Mouse (Mus musculus): ENCODE measurements around the gene Pnmal1. TPM values are rescaled to one million over a fixed set of nuclear protein-coding genes. Genes with fewer than 3 reads are reported as not detected.
"Not testable (repeated sequence)": the region's sequence is repeated elsewhere in the genome, so short reads cannot be mapped to it uniquely, and the experiment has no call there.

The Pnmal1 gene
- polyA plus RNA-seq, 1 experiment from 2014 or later, result 0.45 TPM

DNA sequence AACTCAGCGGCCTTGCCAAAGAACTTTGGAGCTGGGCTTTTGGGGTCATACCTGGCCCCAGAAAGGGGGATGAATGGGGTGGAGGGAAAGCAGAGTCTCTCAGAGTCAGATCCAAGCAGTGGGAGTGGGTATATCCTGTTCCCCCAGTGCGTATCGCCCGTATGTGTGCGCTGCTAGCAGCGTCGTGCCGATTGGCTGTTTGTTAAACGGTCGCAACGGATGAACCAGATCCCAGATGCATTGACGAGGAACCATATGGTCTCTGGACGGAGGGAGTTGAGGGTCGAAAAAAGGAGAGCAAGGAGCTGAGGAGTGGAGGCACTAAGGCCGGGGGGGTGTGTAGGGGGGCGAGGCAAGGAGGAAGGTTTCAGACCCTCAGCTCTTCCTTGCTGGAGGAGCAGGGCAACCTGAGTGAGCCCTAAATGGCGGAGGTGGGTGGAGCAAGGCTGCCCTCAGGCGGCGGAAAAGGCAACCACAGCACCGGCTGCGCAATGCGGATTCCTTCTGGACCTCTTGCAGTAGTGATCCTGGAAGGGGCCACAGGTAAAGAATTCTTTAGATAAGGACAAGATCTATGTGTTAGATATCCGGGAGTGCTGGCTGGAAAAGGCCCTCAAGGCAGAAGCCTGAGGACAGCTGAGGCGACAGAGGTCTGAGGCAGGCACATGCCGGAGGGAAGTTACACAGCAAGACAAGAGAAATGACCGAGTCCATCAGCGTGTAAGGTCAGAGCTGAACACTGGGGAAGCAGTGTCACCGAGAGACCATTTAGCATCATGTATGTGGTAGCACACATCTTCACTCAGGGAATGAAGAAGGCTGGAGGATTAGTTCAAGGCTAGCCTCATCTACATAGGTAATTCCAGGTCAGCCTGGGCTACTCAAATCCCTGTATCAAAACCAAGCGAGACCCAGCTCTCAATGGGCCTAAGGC is 9.3 kb upstream of the Pnmal1 start:
- Histone ChIP-seq H3K27ac (replicated peaks in 1 of 2; ENCODE audit: control insufficient read depth in 1 of 2, insufficient read depth in 1 of 2, low read depth in 2 of 2, low read length in 2 of 2) (no peak overlapping the region), H3K9me3 (ENCODE audit: control insufficient read depth, low read length) (no peaks in the 10 kb centered on the region), H3K9ac (ENCODE audit: low read length) (peak overlapping the region; percentile 57), H3K27me3 (ENCODE audit: control insufficient read depth, insufficient read depth, low read length) (peaks cover 39% of the 10 kb centered on the region), H3K4me3 (ENCODE audit: control insufficient read depth in 1 of 2, insufficient read depth in 1 of 2, low read depth in 1 of 2, low read length in 2 of 2) (peak overlapping the region; percentile 32 to 34), H3K4me2 (ENCODE audit: low read length) (peak overlapping the region; percentile 73), H3K36me3 (ENCODE audit: control insufficient read depth, insufficient read depth, low read length) (no peaks in the 10 kb centered on the region), H3K4me1 (ENCODE audit: control insufficient read depth in 2 of 2, insufficient read depth in 2 of 2, low read length in 2 of 2) (peaks cover 24 to 38% of the 10 kb centered on the region in 2 experiments)
- WGBS, result 10% methylated on average over 29 of the region's 29 CpGs
- no peak for ATAC-seq (ENCODE audit: insufficient number of reproducible peaks, insufficient read depth, low FRiP score, low read depth)

DNA sequence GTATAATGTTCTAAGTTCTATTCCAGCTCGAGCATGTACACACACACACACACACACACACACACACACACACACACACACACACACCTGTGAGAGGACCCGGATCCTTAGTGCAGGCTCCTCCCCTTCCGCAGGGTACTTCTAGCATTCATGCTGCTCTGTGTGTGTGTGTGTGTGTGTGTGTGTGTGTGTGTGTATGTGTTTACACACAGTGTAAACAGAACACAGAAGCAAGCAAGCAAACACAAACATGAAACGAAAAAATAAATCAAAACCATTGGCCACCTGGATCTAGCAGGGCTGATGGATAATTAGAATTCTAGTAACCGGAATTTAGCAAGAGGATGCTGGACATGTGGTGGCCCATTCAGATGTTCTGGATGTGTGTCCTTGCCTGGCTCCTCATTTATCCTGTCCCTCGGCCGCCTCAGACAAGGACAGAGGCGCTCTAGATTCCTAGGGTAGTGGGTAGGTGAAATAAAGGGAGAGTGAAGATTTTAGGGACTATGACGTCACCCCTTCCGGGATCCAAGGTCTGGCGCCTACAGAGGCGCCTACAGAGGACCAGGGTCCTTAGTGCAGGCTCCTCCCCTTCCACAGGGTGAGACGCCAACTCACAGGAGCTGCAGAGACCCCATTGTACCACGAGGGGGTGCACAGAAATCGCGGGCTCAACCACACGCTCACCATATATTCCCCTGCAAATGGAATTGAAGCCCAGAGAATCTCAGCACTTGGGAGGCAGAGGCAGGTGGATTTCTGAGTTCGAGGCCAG is 8.4 kb upstream of the Pnmal1 start:
- Histone ChIP-seq H3K27ac (replicated peaks in 1 of 2; ENCODE audit: control insufficient read depth in 1 of 2, insufficient read depth in 1 of 2, low read depth in 2 of 2, low read length in 2 of 2) (no peak overlapping the region), H3K4me1 (ENCODE audit: control insufficient read depth in 2 of 2, insufficient read depth in 2 of 2, low read length in 2 of 2) (peaks cover 21 to 35% of the 10 kb centered on the region in 2 experiments), H3K9me3 (ENCODE audit: control insufficient read depth, low read length) (no peaks in the 10 kb centered on the region), H3K36me3 (ENCODE audit: control insufficient read depth, insufficient read depth, low read length) (no peaks in the 10 kb centered on the region), H3K4me3 (ENCODE audit: control insufficient read depth in 1 of 2, insufficient read depth in 1 of 2, low read depth in 1 of 2, low read length in 2 of 2) (no peak overlapping the region), H3K27me3 (ENCODE audit: control insufficient read depth, insufficient read depth, low read length) (peaks cover 30% of the 10 kb centered on the region), H3K4me2 (ENCODE audit: low read length) (peak overlapping the region; percentile 25; the same call in 1 of the 2 replicates), H3K9ac (ENCODE audit: low read length) (no peak overlapping the region)
- WGBS, result 22% methylated on average over 18 of the region's 18 CpGs
- peak; percentile 54 for ATAC-seq (ENCODE audit: insufficient number of reproducible peaks, insufficient read depth, low FRiP score, low read depth)

DNA sequence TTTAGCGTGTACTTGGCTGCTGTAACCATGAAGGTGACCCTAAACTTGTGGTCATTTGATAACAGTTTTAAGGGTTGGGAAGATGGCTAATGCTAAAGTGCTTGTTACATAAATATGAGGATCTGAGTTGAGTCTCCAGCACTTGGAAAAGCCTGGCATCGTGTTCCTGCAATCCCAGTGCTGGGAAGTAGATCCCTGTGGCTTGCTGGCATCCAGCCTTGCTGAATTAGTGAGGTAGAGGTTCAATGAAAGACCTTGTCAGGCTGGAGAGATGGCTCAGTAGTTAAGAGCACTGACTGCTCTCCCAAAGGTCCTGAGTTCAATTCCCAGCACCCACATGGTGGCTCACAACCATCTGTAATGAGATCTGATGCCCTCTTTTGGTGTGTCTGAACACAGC is 5.7 kb upstream of the Pnmal1 start:
- H3K9ac ChIP-seq (ENCODE audit: low read length); H3K27ac ChIP-seq (replicated peaks in 1 of 2; ENCODE audit: control insufficient read depth in 1 of 2, insufficient read depth in 1 of 2, low read depth in 2 of 2, low read length in 2 of 2); H3K4me1 ChIP-seq (ENCODE audit: control insufficient read depth in 2 of 2, insufficient read depth in 2 of 2, low read length in 2 of 2); H3K9me3 ChIP-seq (ENCODE audit: control insufficient read depth, low read length); H3K36me3 ChIP-seq (ENCODE audit: control insufficient read depth, insufficient read depth, low read length); H3K4me3 ChIP-seq (ENCODE audit: control insufficient read depth in 1 of 2, insufficient read depth in 1 of 2, low read depth in 1 of 2, low read length in 2 of 2); ATAC-seq (ENCODE audit: insufficient number of reproducible peaks, insufficient read depth, low FRiP score, low read depth); H3K4me2 ChIP-seq (ENCODE audit: low read length): not testable (repeated sequence)
- peaks cover 10% of the 10 kb centered on the region for H3K27me3 ChIP-seq (ENCODE audit: control insufficient read depth, insufficient read depth, low read length)
- WGBS, result 59% methylated on average over 2 of the region's 2 CpGs

DNA sequence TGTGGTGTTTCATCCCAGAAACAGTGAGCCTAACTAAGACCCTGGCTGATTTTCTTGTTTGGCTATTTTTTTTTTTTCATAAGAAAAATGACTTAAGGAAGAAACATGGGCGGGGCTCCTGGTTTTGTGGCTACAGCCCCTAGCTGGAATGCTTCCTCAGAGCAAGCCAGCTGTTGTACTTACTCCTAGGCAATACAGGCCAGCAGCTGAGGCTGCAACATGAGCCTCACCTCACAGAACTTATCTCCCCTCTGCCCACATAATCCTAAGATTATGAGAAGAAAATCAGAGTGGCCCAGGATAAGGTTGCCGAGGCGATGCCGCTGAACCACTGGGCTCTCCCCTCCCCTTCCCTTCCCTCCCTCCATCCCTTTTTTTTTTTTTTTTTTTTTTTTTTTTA is 3.8 kb upstream of the Pnmal1 start:
- Histone ChIP-seq H3K4me1 (ENCODE audit: control insufficient read depth in 2 of 2, insufficient read depth in 2 of 2, low read length in 2 of 2) (no peaks in the 10 kb centered on the region), H3K27me3 (ENCODE audit: control insufficient read depth, insufficient read depth, low read length) (no peaks in the 10 kb centered on the region), H3K9me3 (ENCODE audit: control insufficient read depth, low read length) (no peaks in the 10 kb centered on the region), H3K36me3 (ENCODE audit: control insufficient read depth, insufficient read depth, low read length) (no peaks in the 10 kb centered on the region), H3K9ac (ENCODE audit: low read length) (no peak overlapping the region), H3K27ac (replicated peaks in 1 of 2; ENCODE audit: control insufficient read depth in 1 of 2, insufficient read depth in 1 of 2, low read depth in 2 of 2, low read length in 2 of 2) (no peak overlapping the region), H3K4me2 (ENCODE audit: low read length) (no peak overlapping the region), H3K4me3 (ENCODE audit: control insufficient read depth in 1 of 2, insufficient read depth in 1 of 2, low read depth in 1 of 2, low read length in 2 of 2) (no peak overlapping the region)
- no peak for ATAC-seq (ENCODE audit: insufficient number of reproducible peaks, insufficient read depth, low FRiP score, low read depth)
- 71% methylated on average over 4 of the region's 4 CpGs for WGBS

DNA sequence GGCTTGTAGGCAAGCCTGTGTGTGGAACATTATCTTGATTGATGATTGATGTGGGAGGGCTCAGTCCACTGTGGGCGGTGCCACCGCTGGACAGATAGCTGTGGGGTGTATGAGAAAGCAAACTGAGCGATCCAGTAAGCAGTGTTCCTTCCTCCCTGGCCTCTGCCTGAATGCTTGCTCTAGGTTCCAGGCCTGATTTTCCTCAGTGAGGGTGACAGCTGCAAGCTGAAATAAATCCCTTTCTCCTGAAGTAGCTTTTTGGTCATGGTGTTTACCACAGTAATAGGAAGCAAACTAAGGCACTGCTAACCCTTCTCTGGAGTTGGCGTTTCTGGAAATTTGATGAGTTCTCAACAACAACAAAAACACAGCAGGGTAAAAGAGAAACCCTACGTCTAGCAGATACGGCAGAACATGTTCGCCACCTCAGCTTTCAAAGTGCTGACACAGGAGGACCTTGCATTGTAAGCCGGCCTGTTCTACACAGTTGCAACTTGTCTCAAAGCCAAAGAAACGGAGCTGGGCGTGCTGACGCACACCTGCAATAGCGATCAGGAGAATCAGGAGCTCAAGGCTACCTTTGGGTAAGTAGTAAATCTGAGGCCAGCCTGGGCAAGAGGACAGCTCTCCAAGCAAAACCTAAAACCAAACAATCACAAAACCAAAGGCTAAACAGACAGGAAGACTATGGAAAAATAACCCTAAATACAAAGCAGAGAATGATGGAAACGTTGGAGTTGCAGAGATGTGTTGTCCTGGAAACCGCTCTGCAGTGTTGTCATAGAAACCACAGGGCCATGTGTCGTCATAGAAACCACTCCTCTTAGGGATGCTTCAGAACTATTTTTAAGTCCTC is 2.8 kb upstream of the Pnmal1 start:
- WGBS, result 64% methylated on average over 15 of the region's 15 CpGs

DNA sequence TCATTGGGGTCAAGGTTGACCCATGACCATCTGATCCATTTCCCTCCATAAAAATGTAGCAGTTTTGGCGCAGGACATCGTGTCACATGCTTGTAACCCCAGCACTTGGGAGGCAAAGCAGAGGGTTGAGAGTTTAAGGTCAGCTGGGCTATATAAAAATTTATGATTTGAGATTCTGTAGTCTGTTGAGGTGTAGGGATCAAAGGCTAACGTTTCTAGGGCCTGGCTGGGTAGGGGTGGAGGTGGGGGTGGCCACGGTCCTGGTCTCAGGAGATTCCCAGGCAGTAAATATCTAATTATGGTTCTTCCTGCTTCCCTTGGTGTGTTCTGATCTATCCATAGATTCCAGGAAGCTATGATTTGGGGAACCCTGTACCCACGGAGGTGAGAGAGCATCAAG is 2.2 kb downstream of the Pnmal1 start:
- Histone ChIP-seq H3K9ac (ENCODE audit: low read length) (no peak overlapping the region), H3K4me3 (ENCODE audit: control insufficient read depth in 1 of 2, insufficient read depth in 1 of 2, low read depth in 1 of 2, low read length in 2 of 2) (no peak overlapping the region), H3K36me3 (ENCODE audit: control insufficient read depth, insufficient read depth, low read length) (no peaks in the 10 kb centered on the region), H3K27me3 (ENCODE audit: control insufficient read depth, insufficient read depth, low read length) (no peaks in the 10 kb centered on the region), H3K27ac (replicated peaks in 1 of 2; ENCODE audit: control insufficient read depth in 1 of 2, insufficient read depth in 1 of 2, low read depth in 2 of 2, low read length in 2 of 2) (no peak overlapping the region), H3K4me1 (ENCODE audit: control insufficient read depth in 2 of 2, insufficient read depth in 2 of 2, low read length in 2 of 2) (no peaks in the 10 kb centered on the region), H3K9me3 (ENCODE audit: control insufficient read depth, low read length) (no peaks in the 10 kb centered on the region), H3K4me2 (ENCODE audit: low read length) (no peak overlapping the region)
- WGBS, result 69% methylated on average over 5 of the region's 5 CpGs
- ATAC-seq (ENCODE audit: insufficient number of reproducible peaks, insufficient read depth, low FRiP score, low read depth), result no peak

More for the DNA sequence above, 2.8 kb upstream of the Pnmal1 start:
- Histone ChIP-seq H3K9ac (ENCODE audit: low read length) (no peak overlapping the region), H3K4me3 (ENCODE audit: control insufficient read depth in 1 of 2, insufficient read depth in 1 of 2, low read depth in 1 of 2, low read length in 2 of 2) (no peak overlapping the region), H3K36me3 (ENCODE audit: control insufficient read depth, insufficient read depth, low read length) (no peaks in the 10 kb centered on the region), H3K27me3 (ENCODE audit: control insufficient read depth, insufficient read depth, low read length) (no peaks in the 10 kb centered on the region), H3K4me2 (ENCODE audit: low read length) (no peak overlapping the region), H3K27ac (replicated peaks in 1 of 2; ENCODE audit: control insufficient read depth in 1 of 2, insufficient read depth in 1 of 2, low read depth in 2 of 2, low read length in 2 of 2) (no peak overlapping the region), H3K9me3 (ENCODE audit: control insufficient read depth, low read length) (no peaks in the 10 kb centered on the region), H3K4me1 (ENCODE audit: control insufficient read depth in 2 of 2, insufficient read depth in 2 of 2, low read length in 2 of 2) (no peaks in the 10 kb centered on the region)
- ATAC-seq (ENCODE audit: insufficient number of reproducible peaks, insufficient read depth, low FRiP score, low read depth), result no peak

DNA sequence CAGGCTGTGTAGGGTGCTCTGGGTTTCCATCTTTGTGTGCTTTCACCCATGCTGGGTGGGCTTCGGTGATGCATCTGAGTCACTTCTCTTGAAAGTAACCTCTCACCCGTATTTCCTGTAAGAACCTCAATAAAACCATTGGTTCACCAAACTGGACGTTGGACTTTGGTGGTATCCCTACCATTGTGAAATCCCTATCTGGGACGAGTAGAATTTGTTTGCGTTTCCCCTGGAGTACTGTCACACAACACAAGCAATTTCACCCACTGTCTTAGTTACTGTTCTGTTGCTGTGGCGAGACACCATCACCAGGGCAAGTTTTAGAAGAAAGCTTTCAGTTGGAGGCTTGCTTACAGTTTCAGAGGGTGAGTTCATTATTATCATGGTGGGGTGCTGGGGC is 8.9 kb downstream of the Pnmal1 start:
- Histone ChIP-seq H3K27ac (replicated peaks in 1 of 2; ENCODE audit: control insufficient read depth in 1 of 2, insufficient read depth in 1 of 2, low read depth in 2 of 2, low read length in 2 of 2) (no peak overlapping the region), H3K27me3 (ENCODE audit: control insufficient read depth, insufficient read depth, low read length) (no peaks in the 10 kb centered on the region), H3K36me3 (ENCODE audit: control insufficient read depth, insufficient read depth, low read length) (no peaks in the 10 kb centered on the region), H3K9me3 (ENCODE audit: control insufficient read depth, low read length) (no peaks in the 10 kb centered on the region), H3K4me3 (ENCODE audit: control insufficient read depth in 1 of 2, insufficient read depth in 1 of 2, low read depth in 1 of 2, low read length in 2 of 2) (no peak overlapping the region), H3K4me1 (ENCODE audit: control insufficient read depth in 2 of 2, insufficient read depth in 2 of 2, low read length in 2 of 2) (peaks cover 4% of the 10 kb centered on the region in 2 experiments; a peak in 3 of 4 replicates), H3K9ac (ENCODE audit: low read length) (no peak overlapping the region), H3K4me2 (ENCODE audit: low read length) (no peak overlapping the region)
- ATAC-seq (ENCODE audit: insufficient number of reproducible peaks, insufficient read depth, low FRiP score, low read depth), result no peak
- 84% methylated on average over 6 of the region's 6 CpGs for WGBS

All from heart, embryonic 14.5 days (tissue).